Mouse (Mus musculus) gastrocnemius, postnatal 14 days (tissue): ENCODE data around the gene Babam2. TPM values are rescaled to one million over a fixed set of nuclear protein-coding genes. Genes with fewer than 3 reads are reported as not detected.

Experiments used
- DNase-seq: peaks from one replicate; pipeline ENCODE4 v3.0.0; 2021; ENCODE audit warnings: mixed read lengths
- intact Hi-C: fragments of 180-260 bp; cut with DNase I; formaldehyde crosslinking; loops from one replicate; pipeline ENCODE4 v1.15.1; 2025; ENCODE audit warnings: low total_unique reads
- microRNA-seq, 2 experiments: library from miRNA; unstranded; fragments of <30 nt; microRNA quantifications; one replicate each; pipeline ENCODE4 v1.2.0; 2021
- total RNA-seq, 2 experiments: library from RNA; stranded (reverse); gene quantifications; 2 replicates each; pipeline ENCODE4 v1.2.3; 2021

Gene Babam2
- total RNA-seq, 2 experiments from 2014 or later = 34.7 to 35.7 TPM

- no peak for DNase-seq
- intact Hi-C loops = no loop called here
Measured at GRCm38 (mm10) chr5:32124957-32125356, 427.5 kb downstream of the Babam2 start.

DNA sequence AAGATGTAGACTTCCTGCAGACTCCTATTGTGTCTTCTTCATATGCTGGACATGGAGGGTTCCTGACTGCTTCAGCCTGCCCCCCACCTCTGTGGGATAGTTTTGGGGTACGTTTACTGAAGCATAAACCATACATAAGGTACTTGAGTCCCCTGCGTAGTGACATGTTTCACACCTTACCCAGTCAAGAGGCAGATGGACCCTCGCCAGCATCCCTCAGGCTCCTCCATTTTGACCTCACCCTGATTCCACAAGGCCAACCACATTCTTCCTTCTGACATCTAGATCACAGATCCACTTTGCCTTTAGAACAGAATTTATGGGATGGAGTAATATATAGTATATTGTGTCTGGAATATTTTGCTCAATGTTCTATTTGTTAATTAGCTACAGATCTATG lies 429.7 kb downstream of the Babam2 start:
- intact Hi-C loops = no loop called here
- DNase-seq = no peak

DNA sequence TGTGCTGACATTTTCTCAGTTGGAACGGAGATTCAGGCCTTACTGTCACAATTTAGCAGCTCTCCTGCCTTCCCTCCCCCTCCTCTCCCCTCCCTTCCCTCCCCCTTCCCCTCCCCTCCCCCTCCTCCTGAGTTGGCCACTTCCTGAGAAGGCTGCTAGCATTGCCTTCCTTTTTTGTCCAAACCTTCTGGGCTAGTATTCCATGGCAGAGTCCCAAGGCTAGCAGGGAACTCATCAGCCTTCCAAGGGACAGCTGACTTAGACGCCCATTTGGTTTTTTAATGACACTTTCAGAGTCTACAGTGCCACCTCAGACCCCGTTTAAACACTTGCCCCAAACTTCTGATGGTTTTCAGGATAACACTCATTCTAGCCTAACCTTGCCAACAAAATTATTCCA lies 430.4 kb downstream of the Babam2 start:
- intact Hi-C loops = no loop called here
- peak; percentile 47 for DNase-seq

GRCm38 (mm10) chr5:32132971-32133501 lies 435.6 kb downstream of the Babam2 start:
- DNase-seq = peak; percentile 79
- intact Hi-C loops = no loop called here

GRCm38 (mm10) chr5:32133549-32134004 lies 436.1 kb downstream of the Babam2 start:
- intact Hi-C loops = no loop called here
- DNase-seq = peak; percentile 88

GRCm38 (mm10) chr5:32134051-32134732 lies 436.7 kb downstream of the Babam2 start:
- intact Hi-C loops = no loop called here
- DNase-seq = no peak

Small RNAs within 50 kb of the gene (microRNA-seq; reads per million reads assigned to microRNA genes)
- gene Mir3473e = 0 reads per million in 2 experiments

Other genes with a start within 250 kb of the Babam2 start
- 10 to 100 TPM; 11.2 to 12.1 TPM for gene Zfp512, start 245.3 kb upstream of the Babam2 start, total RNA-seq
- not detected for gene 4930548H24Rik, start 211.9 kb upstream of the Babam2 start, total RNA-seq
- 10 to 100 TPM; 17.1 to 18.3 TPM for gene Gpn1, start 202.9 kb upstream of the Babam2 start, total RNA-seq
- 10 to 100 TPM; 19.6 to 20.4 TPM for gene Slc4a1ap, start 170.7 kb upstream of the Babam2 start, total RNA-seq
- 1 to 10 TPM; 9.6 to 10.0 TPM for gene Supt7l, start 169.9 kb upstream of the Babam2 start, total RNA-seq
- 100 to 1,000 TPM; 237 TPM for gene Mrpl33, start 100.7 kb upstream of the Babam2 start, total RNA-seq
- 1 to 10 TPM; 2.1 to 3.3 TPM for gene Rbks, start 57 bp upstream of the Babam2 start, total RNA-seq